Mouse (Mus musculus) layer of hippocampus, postnatal 25 days (tissue): ENCODE measurements around the gene Brip1. TPM values are rescaled to one million over a fixed set of nuclear protein-coding genes. Genes with fewer than 3 reads are reported as not detected.

ENCODE experiments used
- DNase-seq, 2 experiments: peaks; one replicate each; pipeline ENCODE4 v3.0.0; 2022; ENCODE audit warnings: mixed read lengths in 2 of 2, low spot score in 1 of 2; ENCODE audit errors: extremely low spot score in 1 of 2
- total RNA-seq, 2 experiments: library from RNA; stranded (reverse); gene quantifications; 2 replicates each; pipeline ENCODE4 v1.2.3; 2021

Brip1 gene
- total RNA-seq, 2 experiments from 2014 or later: 0.22 TPM; not detected in 1

DNA sequence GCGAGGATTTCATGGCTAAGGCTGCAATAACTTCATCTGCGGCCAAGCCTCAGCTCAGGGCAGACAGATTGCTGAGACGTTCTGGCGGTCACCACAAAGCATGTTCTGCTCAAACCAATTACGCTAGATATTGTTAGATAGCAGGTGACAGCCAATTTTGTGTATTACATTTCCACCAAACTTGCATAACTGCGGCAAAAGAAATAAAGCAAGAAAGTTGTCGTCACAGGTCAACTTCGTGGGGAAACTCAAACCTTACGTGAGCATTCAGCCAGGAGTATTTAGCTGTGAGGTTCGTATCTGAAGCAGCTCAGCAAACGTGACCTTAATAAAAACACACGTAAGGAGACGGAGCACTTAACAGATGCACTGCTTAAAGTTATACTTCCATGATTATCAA lies 162.3 kb downstream of the Brip1 start:
- DNase-seq: no peak

DNA sequence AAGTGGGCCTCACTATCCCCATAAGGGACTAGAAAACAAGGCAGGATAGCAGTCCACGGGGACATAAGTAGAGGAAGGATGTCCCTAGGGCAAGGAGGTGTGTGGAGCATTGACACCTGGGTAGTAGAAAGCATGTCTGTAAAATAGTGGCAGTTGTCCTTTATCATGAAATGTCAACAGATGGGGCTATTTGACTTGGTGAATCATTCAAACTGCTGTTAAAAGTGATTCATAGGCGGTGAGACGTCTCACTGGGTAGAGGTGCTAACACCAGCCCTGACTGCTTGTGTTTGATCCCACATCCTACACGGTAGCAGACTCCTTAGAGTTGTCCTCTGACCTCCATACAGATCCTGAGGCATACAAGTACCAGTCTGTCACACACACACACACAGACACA lies 168.1 kb downstream of the Brip1 start:
- DNase-seq: no peak

DNA sequence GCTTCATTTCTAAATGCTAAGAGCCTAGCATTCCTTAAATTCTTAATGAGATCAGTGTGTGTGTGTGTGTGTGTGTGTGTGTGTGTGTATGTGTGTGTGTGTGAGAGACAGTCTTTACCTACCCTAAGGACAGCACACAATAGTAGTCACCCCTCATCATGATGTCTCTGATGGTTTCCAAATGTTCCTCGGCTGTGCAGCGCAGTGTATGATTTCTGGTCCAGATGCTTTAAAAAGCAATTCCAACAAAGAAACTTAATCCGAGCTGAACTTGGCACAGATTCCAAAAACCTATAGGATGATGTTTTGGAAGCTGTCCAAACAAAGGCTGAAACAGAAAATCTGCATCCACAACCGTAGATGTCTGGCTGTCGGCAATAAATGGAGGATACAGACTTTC lies 173.0 kb downstream of the Brip1 start:
- DNase-seq: no peak

DNA sequence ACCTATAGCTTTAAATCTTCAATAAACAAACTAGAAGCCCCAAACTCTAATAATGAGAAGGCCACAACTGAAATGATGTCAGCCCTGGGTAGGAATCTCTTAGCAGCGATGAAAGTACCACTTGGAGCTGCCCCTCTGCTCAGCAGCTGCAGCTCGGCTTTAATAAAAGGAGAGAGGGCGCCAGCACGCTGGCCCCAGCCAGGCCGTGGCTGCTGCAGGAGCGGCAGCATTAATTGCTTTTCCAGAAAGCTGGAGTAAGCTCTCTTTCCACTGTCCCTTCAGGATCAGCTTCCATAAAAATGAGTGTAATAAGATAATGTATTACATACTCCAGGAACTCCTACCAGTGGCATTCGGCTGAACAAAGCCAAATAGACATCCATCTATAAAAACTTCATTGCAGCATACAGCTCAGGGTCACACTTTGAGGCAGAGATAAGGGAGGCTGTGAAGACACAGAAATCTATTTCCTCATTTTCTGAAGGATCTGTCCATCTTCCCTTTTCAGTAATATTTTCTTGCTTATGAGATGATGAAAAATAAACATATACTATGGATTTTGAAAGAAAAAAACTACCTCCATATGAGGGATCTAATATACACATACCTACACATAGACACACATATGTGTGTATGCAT lies 174.3 kb downstream of the Brip1 start:
- no peak for DNase-seq

GRCm38 (mm10) chr11:86022439-86022838 lies 178.6 kb downstream of the Brip1 start:
- no peak for DNase-seq

DNA sequence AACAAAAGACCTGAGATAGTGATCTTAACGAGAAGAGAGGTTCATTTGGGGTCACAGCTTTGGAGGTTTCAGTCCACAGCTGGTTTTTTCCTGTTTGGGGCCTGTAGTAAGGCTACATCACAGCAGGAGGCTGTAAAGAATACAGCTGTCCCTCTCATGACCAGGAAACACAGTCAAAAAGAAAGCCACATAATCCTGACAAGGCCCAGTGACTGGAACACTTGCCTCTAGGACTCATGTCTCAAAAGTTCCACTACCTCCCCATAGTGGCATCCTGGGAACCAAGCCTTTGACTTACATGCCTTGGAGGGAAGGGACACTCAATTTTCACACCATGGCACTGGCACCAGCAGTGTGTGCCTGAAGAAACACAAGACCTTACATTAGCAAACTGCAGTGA lies 181.0 kb downstream of the Brip1 start:
- no peak for DNase-seq

DNA sequence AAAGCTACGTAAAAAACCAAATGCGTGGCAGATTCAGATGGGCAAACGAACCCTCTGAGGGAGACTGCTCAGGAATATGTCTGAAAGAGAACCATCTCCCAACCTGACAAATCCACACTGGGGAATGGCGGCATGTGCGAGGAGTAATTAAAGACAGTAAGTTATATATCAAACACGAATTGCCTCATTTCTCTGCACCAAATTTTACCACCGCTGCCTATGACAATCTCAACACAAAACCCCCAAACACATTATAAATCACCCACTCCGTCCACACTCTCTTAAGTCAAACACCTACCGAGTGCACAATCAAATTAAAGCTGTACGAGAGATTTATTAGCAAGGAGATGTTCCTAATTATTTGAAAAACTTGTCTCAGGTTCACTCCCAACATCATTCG lies 184.8 kb downstream of the Brip1 start:
- no peak for DNase-seq

GRCm38 (mm10) chr11:86013087-86013486 lies 187.9 kb downstream of the Brip1 start:
- no peak for DNase-seq

DNA sequence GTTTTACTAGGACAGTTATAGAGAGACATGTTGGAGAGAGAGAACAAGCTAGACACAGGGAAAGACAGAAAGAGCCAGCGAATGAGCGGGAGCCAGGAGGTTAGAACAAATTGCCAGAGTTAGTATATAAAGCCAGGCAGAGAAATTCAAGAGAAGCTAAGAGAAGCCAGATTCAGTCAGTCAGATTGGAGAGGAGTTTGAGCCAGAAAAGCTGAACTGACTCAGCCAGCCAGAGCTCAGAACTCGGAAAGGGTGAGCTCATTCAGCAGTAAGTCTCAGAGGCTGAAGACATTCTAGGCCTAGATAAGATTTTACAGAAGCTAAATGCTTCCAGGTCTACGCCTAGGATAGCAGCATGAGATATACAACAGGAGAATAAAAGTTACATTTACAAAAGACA lies 190.5 kb downstream of the Brip1 start:
- DNase-seq: no peak

DNA sequence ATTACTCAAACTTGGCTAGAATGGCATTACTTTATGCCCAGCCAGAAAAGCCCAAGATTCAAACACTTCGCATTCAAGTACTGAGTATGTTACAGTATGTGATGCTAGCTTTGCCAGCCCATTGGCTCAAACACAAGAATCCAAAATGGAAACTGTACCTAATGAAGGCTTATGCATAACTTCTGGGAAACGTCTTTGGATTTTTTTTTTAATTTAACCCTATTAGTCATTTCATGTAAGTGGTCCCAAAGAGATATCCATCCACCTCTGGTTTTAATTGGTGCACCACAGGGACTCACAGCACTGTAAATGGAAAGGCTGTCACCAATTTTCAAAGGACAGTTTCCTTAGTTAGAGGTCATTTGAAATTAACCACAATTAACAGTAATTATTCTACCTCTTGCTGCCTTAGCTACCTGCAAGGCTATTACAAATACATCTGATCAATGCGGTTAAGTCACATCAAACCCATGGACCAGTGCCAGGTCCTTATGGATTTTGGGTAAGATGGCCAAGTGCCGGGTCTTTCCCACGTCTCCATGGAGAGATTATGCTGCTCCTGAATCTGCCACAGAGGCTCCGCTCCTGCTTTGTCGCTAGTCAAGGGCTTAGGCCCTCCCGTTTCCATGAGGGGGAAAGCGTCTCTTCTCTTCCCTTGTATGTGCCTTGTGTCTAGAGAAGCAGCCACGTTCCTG lies 192.6 kb downstream of the Brip1 start:
- no peak for DNase-seq

Other genes starting within 250 kb of the Brip1 start
- 10 to 100 TPM; 21.8 to 23.1 TPM for gene Ints2, start 56.4 kb upstream of the Brip1 start, total RNA-seq
- gene Med13, start 156.4 kb upstream of the Brip1 start, total RNA-seq: 10 to 100 TPM; 51.0 to 60.5 TPM